Mouse (Mus musculus): Measurements from ENCODE around the gene Rars2. TPM values are rescaled to one million over a fixed set of nuclear protein-coding genes. Genes with fewer than 3 reads are reported as not detected.
A peak's percentile ranks its signal among the peaks of the same experiment; 100 is the strongest.

Rars2 gene
- polyA plus RNA-seq, 1 experiment from 2014 or later = 58.5 TPM

DNA sequence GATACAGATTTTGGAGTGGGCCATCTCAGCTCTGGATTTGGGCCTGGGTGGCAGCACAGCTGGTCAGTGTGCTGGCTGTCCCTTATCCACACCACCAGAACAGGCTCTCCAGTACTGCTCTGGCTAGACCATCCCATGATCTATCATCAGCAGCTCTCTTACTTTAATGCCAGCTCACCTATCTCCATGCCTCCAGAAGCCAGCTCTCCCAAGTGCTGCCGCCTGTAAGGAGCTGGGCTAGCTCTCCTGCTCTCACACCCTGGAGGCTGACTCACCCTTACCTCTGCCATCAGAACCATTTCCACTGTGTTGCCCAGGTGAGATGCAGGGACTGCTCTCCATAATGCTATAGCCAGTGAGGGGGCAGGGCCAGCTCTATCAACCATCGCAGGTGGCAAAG, 46.8 kb downstream of the Rars2 start:
- Histone ChIP-seq H3K9ac (ENCODE audit: low read length) (no peak overlapping the region), H3K27me3 (ENCODE audit: control insufficient read depth, insufficient read depth, low read depth, low read length) (no peaks in the 10 kb centered on the region), H3K27ac (ENCODE audit: low read length) (no peak overlapping the region), H3K4me1 (replicated peaks; ENCODE audit: control insufficient read depth, insufficient read depth, low read length) (no peaks in the 10 kb centered on the region), H3K4me3 (ENCODE audit: low read length) (no peak overlapping the region), H3K4me2 (ENCODE audit: low read depth, low read length) (no peak overlapping the region), H3K36me3 (ENCODE audit: control insufficient read depth, insufficient read depth, low read length) (peaks cover 44% of the 10 kb centered on the region), H3K9me3 (ENCODE audit: control insufficient read depth, low read length) (no peaks in the 10 kb centered on the region)
- WGBS = 87% methylated on average over 2 of the region's 2 CpGs
- ATAC-seq (ENCODE audit: low read depth) = no peak

DNA sequence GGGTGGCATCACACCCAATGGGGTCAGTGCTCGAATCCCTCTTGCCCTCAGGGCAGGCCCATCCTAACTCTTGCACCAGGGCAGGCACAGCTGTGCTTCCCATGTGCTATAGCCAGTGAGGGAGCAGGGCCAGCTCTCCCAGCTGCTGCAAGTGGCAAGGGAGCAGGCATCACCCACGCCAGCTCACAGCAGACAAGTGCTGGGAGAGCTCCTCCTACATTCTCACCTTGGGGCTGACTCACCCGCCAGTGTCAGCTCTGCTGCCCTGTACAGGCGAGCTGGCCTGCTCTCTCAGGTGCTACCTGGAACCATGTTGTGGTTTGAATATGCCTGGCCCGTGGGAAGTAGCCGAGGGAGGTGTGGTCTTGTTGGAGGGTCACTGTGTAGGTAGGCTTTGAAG, 47.2 kb downstream of the Rars2 start:
- ATAC-seq (ENCODE audit: low read depth) = no peak
- no peak overlapping the region for H3K4me3 ChIP-seq (ENCODE audit: low read length)
- H3K27me3 ChIP-seq (ENCODE audit: control insufficient read depth, insufficient read depth, low read depth, low read length) = no peaks in the 10 kb centered on the region
- H3K4me2 ChIP-seq (ENCODE audit: low read depth, low read length) = no peak overlapping the region
- H3K27ac ChIP-seq (ENCODE audit: low read length) = no peak overlapping the region
- H3K36me3 ChIP-seq (ENCODE audit: control insufficient read depth, insufficient read depth, low read length) = peaks cover 43% of the 10 kb centered on the region
- no peak overlapping the region for H3K9ac ChIP-seq (ENCODE audit: low read length)
- H3K4me1 ChIP-seq (replicated peaks; ENCODE audit: control insufficient read depth, insufficient read depth, low read length) = no peaks in the 10 kb centered on the region
- 75% methylated on average over 6 of the region's 6 CpGs for WGBS
- H3K9me3 ChIP-seq (ENCODE audit: control insufficient read depth, low read length) = no peaks in the 10 kb centered on the region

DNA sequence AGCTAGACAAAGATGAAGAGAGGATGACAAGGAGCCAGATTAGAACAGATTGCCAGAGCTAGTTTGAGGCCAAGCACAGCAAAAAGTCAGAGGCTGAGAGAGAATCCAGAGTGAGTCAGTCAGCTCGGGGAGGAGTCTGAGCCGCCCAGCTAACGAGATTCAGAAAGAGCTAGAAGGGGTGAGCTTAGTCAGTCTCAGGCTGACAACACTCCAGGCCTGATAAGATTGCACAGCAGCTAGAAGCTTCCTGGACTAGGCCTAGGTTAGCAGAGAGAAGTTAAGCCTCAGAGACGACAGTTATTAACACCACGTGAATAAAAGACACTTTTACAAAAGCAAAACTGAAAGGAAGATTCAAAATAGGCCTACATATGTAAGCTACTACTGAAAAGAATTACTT, 53.2 kb downstream of the Rars2 start:
- Histone ChIP-seq H3K27ac (ENCODE audit: low read length) (no peak overlapping the region), H3K27me3 (ENCODE audit: control insufficient read depth, insufficient read depth, low read depth, low read length) (no peaks in the 10 kb centered on the region), H3K4me1 (replicated peaks; ENCODE audit: control insufficient read depth, insufficient read depth, low read length) (no peaks in the 10 kb centered on the region), H3K9ac (ENCODE audit: low read length) (no peak overlapping the region), H3K9me3 (ENCODE audit: control insufficient read depth, low read length) (no peaks in the 10 kb centered on the region), H3K4me3 (ENCODE audit: low read length) (no peak overlapping the region), H3K4me2 (ENCODE audit: low read depth, low read length) (no peak overlapping the region), H3K36me3 (ENCODE audit: control insufficient read depth, insufficient read depth, low read length) (peaks cover 31% of the 10 kb centered on the region)
- 82% methylated on average over 5 of the region's 5 CpGs for WGBS
- ATAC-seq (ENCODE audit: low read depth) = no peak

- no peak overlapping the region for H3K9ac ChIP-seq (ENCODE audit: low read length)
- WGBS = 69% methylated on average over 5 of the region's 5 CpGs
- H3K27ac ChIP-seq (ENCODE audit: low read length) = no peak overlapping the region
- no peak overlapping the region for H3K4me3 ChIP-seq (ENCODE audit: low read length)
- no peaks in the 10 kb centered on the region for H3K27me3 ChIP-seq (ENCODE audit: control insufficient read depth, insufficient read depth, low read depth, low read length)
- H3K9me3 ChIP-seq (ENCODE audit: control insufficient read depth, low read length) = no peaks in the 10 kb centered on the region
- H3K4me2 ChIP-seq (ENCODE audit: low read depth, low read length) = no peak overlapping the region
- peaks cover 10% of the 10 kb centered on the region for H3K36me3 ChIP-seq (ENCODE audit: control insufficient read depth, insufficient read depth, low read length)
- 0 out of 2 replicates have a peak, but pooled peaks have one; percentile 43 for ATAC-seq (ENCODE audit: low read depth)
- H3K4me1 ChIP-seq (replicated peaks; ENCODE audit: control insufficient read depth, insufficient read depth, low read length) = no peaks in the 10 kb centered on the region
These were observed 59.0 kb downstream of the Rars2 start for GRCm38 (mm10) chr4:34673721-34674120.

- Histone ChIP-seq H3K9me3 (ENCODE audit: control insufficient read depth, low read length) (no peaks in the 10 kb centered on the region), H3K4me2 (ENCODE audit: low read depth, low read length) (no peak overlapping the region), H3K4me1 (replicated peaks; ENCODE audit: control insufficient read depth, insufficient read depth, low read length) (no peaks in the 10 kb centered on the region), H3K9ac (ENCODE audit: low read length) (no peak overlapping the region), H3K27ac (ENCODE audit: low read length) (no peak overlapping the region), H3K27me3 (ENCODE audit: control insufficient read depth, insufficient read depth, low read depth, low read length) (no peaks in the 10 kb centered on the region), H3K36me3 (ENCODE audit: control insufficient read depth, insufficient read depth, low read length) (peaks cover 12% of the 10 kb centered on the region; the same call in 1 of the 2 replicates), H3K4me3 (ENCODE audit: low read length) (no peak overlapping the region)
- no peak for ATAC-seq (ENCODE audit: low read depth)
- 81% methylated on average over 5 of the region's 5 CpGs for whole genome bisulfite sequencing
These were observed 65.8 kb downstream of the Rars2 start for GRCm38 (mm10) chr4:34680530-34680929.

DNA sequence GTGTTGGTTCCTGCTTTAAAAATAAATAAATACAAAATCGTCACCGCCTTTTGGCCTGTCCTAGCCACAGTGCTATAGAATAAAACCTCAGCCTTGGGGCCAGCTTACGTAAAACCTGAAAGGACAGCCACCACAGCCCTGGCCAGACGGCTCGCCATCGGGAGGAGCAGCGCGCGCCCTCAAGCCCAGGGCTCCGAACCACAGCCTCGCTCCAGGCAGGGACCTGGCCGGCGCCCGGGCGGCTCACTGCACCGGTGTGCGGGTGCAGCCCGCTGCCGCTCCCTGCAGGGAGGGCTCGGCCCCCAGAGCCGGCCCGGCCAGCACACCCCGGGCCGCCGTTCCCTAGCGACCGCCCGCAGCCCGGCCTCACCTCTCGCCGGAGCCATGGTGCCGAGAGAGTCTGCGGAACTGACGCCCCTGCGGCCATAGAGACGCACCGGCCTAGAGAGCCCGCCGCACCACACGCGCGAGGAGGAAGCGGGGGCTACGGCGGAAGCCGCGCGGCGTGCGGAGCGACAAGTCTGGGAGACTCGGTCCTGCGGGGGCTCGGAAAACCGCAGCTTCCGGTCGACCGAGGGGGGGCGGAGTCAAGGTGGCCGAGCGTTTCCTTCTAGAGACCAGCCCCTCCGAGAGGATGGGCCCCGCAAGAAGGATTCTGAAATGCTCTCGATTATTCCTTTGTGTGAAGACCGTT, 72.3 kb downstream of the Rars2 start, which contains the start of gene Slc35a1:
TSS of gene Slc35a1 (minus strand) at position 565 of the 694 bp plus-strand sequence.
- H3K4me2 ChIP-seq (ENCODE audit: low read depth, low read length) = peak within 1 kb of the TSS; percentile 67
- under 1% methylated on average over 49 of the region's 65 CpGs for whole genome bisulfite sequencing
- peak within 1 kb of the TSS; percentile 94 for H3K9ac ChIP-seq (ENCODE audit: low read length)
- ATAC-seq (ENCODE audit: low read depth) = peak; percentile 98
- H3K4me3 ChIP-seq (ENCODE audit: low read length) = peak within 1 kb of the TSS; percentile 93
- peaks cover 4% of the 10 kb centered on the region for H3K4me1 ChIP-seq (replicated peaks; ENCODE audit: control insufficient read depth, insufficient read depth, low read length)
- H3K27ac ChIP-seq (ENCODE audit: low read length) = peak within 1 kb of the TSS; percentile 93
- H3K36me3 ChIP-seq (ENCODE audit: control insufficient read depth, insufficient read depth, low read length) = peaks cover 4% of the 10 kb centered on the region; the same call in 1 of the 2 replicates
- no peaks in the 10 kb centered on the region for H3K9me3 ChIP-seq (ENCODE audit: control insufficient read depth, low read length)
- no peaks in the 10 kb centered on the region for H3K27me3 ChIP-seq (ENCODE audit: control insufficient read depth, insufficient read depth, low read depth, low read length)

DNA sequence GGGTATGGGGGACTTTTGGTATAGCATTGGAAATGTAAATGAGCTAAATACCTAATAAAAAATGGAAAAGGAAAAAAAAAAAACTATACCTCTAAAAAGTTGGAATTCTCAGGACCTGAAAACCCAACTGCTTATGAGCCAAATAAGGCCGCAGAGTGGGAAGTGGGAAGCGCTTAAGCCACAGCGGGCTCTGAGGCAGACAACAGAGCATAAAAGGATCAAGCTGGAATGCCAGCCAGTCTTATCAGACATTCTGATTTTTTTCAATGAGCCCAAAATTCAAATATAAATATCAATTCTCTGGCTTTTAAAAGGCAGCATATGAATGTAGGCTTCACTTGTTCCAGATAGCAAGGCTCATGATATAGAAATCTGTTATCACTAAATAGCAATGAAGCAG, 73.3 kb downstream of the Rars2 start:
- no peak overlapping the region for H3K4me3 ChIP-seq (ENCODE audit: low read length)
- peak overlapping the region; percentile 67; the same call in 1 of the 2 replicates for H3K4me2 ChIP-seq (ENCODE audit: low read depth, low read length)
- H3K27ac ChIP-seq (ENCODE audit: low read length) = no peak overlapping the region
- no peaks in the 10 kb centered on the region for H3K27me3 ChIP-seq (ENCODE audit: control insufficient read depth, insufficient read depth, low read depth, low read length)
- 70% methylated on average over 3 of the region's 3 CpGs for WGBS
- H3K9ac ChIP-seq (ENCODE audit: low read length) = no peak overlapping the region
- peaks cover 4% of the 10 kb centered on the region for H3K4me1 ChIP-seq (replicated peaks; ENCODE audit: control insufficient read depth, insufficient read depth, low read length)
- H3K9me3 ChIP-seq (ENCODE audit: control insufficient read depth, low read length) = no peaks in the 10 kb centered on the region
- H3K36me3 ChIP-seq (ENCODE audit: control insufficient read depth, insufficient read depth, low read length) = peaks cover 2% of the 10 kb centered on the region; the same call in 1 of the 2 replicates
- ATAC-seq (ENCODE audit: low read depth) = no peak

- Histone ChIP-seq H3K36me3 (ENCODE audit: control insufficient read depth, insufficient read depth, low read length) (no peaks in the 10 kb centered on the region), H3K9ac (ENCODE audit: low read length) (no peak overlapping the region), H3K4me3 (ENCODE audit: low read length) (no peak overlapping the region), H3K9me3 (ENCODE audit: control insufficient read depth, low read length) (no peaks in the 10 kb centered on the region), H3K27me3 (ENCODE audit: control insufficient read depth, insufficient read depth, low read depth, low read length) (no peaks in the 10 kb centered on the region), H3K4me2 (ENCODE audit: low read depth, low read length) (no peak overlapping the region), H3K4me1 (replicated peaks; ENCODE audit: control insufficient read depth, insufficient read depth, low read length) (no peaks in the 10 kb centered on the region), H3K27ac (ENCODE audit: low read length) (no peak overlapping the region)
- 0 out of 2 replicates have a peak, but pooled peaks have one; percentile 36 for ATAC-seq (ENCODE audit: low read depth)
- 48% methylated on average over 5 of the region's 5 CpGs for WGBS
These were observed 86.8 kb downstream of the Rars2 start for GRCm38 (mm10) chr4:34701528-34701927.

DNA sequence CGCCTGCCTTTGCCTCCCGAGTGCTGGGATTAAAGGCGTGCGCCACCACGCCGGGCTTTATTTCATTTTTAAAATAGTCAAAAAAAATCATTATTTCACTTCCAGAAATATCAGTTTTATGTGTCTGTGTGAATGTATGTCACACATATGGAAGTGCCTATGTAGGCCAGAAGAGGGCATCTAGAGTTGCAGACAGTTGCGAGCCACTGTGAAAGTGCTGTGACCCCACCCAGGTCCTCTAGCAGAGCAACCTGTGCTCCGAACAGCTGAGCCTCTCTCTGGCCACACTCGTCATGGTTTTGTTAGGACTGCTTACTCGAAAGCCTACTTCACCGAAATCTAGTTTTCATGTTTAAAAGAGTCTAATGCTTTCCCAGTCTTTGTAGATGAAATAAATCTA, 87.5 kb downstream of the Rars2 start:
- no peaks in the 10 kb centered on the region for H3K27me3 ChIP-seq (ENCODE audit: control insufficient read depth, insufficient read depth, low read depth, low read length)
- 95% methylated on average over 11 of the region's 11 CpGs for WGBS
- H3K9me3 ChIP-seq (ENCODE audit: control insufficient read depth, low read length) = no peaks in the 10 kb centered on the region
- no peak overlapping the region for H3K27ac ChIP-seq (ENCODE audit: low read length)
- H3K4me1 ChIP-seq (replicated peaks; ENCODE audit: control insufficient read depth, insufficient read depth, low read length) = no peaks in the 10 kb centered on the region
- H3K4me2 ChIP-seq (ENCODE audit: low read depth, low read length) = no peak overlapping the region
- H3K4me3 ChIP-seq (ENCODE audit: low read length) = no peak overlapping the region
- ATAC-seq (ENCODE audit: low read depth) = no peak
- no peaks in the 10 kb centered on the region for H3K36me3 ChIP-seq (ENCODE audit: control insufficient read depth, insufficient read depth, low read length)
- H3K9ac ChIP-seq (ENCODE audit: low read length) = no peak overlapping the region
